Mouse (Mus musculus) ovary, postnatal 14 days (tissue): ENCODE measurements at regions not wholly inside any gene's neighbourhood (a gene's known extent, or its start where the extent isn't known, plus 50 kb on each side); places are given as distances from the start of the nearest gene placed in this dataset.
"Not testable (repeated sequence)": the region's sequence is repeated elsewhere in the genome, so short reads cannot be mapped to it uniquely, and the experiment has no call there.

Source experiments
- DNase-seq: peaks from one replicate; pipeline ENCODE4 v3.0.0; 2022; ENCODE audit warnings: low spot score

DNA sequence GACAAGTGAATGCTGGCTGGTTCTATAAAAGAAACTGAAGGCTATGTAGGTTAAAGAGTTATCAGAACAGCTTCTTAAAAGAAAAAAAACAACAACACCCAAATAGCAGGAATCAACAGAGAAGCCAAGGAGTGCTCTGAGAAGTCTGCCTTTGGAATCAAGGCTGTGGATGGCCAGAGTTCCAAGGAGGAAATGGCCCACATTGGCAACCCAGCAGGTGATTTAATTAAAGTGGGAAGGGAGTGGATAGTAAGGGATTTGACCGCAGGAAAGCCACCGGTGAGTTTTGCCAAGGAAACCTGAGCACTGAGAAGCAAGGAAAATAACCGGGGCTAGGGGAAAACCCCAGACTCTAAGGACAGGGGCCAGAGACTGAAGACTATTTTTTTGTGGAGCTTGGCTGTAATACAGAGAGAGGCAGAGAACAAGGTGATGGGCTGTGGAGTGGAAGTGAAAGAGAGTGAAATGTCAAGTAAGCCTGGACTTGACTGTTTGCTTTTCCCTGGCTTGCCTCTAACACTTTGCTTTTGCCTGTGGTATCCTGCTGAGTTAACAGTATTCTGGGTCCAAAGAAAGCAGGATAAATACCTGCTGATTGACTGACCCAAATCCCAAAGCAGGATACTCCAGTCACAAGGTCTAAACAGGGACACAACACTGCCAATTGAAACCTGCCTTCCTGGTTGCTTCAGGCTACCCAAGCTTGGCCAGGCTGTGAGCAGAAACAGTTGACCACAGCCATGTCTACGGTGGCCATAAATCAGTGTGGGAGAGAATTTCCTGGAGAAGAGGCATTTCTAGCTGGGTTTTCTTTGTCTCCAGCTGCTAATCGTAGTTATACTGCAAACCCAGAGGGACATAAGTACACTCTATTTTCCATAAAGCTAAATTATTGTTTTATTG is 125.9 kb downstream of the Arrdc3 start:
- no peak for DNase-seq

GRCm38 (mm10) chr13:81013953-81014352 is 130.8 kb downstream of the Arrdc3 start:
- DNase-seq: no peak

GRCm38 (mm10) chr13:81020106-81020747 is 137.0 kb downstream of the Arrdc3 start:
- DNase-seq: no peak

- DNase-seq: no peak
Measured at GRCm38 (mm10) chr13:81020811-81021210, 137.6 kb downstream of the Arrdc3 start.

- no peak for DNase-seq
Measured at GRCm38 (mm10) chr13:81022410-81022809, 139.2 kb downstream of the Arrdc3 start.

GRCm38 (mm10) chr13:81025241-81025760 is 142.1 kb downstream of the Arrdc3 start:
- not testable (repeated sequence) for DNase-seq

GRCm38 (mm10) chr13:81037316-81037715 is 154.1 kb downstream of the Arrdc3 start:
- DNase-seq: no peak

DNA sequence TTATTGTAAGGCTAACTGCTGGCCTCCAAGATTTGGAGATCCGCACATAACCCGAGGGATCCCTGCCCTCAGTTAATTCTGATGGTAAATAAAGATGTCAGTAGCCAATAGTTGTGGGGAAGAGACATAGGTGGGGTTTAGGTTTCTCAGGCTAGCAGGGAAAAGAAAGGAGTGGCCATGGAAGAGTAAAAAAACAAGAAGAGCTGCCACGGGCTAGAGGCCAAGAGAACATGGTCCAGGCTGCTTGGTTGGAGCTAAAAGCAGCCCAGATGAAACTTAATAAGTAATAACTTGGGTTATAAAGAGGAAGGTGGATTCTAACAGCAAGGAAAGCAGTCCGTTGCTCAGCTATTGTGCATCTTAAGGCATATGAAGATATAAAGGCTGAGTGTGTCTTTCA is 155.6 kb downstream of the Arrdc3 start:
- no peak for DNase-seq

- no peak for DNase-seq
Measured at GRCm38 (mm10) chr13:81040494-81040893, 157.3 kb downstream of the Arrdc3 start.

DNA sequence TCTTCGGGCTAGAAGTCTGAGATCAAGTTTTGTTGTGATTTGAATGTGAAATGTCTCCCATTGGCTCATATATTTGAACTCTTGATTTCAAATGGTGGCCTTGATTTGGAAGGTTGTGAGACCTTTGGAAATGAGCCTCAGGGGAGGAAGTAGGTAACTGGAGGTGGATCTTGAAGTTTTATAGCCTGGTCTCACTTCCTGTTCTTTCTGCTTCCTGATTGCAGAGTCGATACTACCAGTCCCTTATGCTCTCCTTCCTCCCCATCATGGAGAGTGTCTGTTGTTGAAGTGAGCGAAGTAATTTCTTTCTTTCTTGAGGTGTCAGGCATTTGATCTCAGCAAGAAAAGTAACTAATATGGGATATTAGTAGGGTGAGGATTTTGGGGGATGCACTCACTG is 158.5 kb downstream of the Arrdc3 start:
- no peak for DNase-seq
